Mouse (Mus musculus) embryo, embryonic 10.5 days (tissue): Measurements from ENCODE around the gene Foxn4.

ENCODE experiments used
- DNase-seq: peaks from one replicate; pipeline ENCODE4 v3.0.0-alpha.2; 2015; ENCODE audit warnings: low spot score

Foxn4 gene

DNA sequence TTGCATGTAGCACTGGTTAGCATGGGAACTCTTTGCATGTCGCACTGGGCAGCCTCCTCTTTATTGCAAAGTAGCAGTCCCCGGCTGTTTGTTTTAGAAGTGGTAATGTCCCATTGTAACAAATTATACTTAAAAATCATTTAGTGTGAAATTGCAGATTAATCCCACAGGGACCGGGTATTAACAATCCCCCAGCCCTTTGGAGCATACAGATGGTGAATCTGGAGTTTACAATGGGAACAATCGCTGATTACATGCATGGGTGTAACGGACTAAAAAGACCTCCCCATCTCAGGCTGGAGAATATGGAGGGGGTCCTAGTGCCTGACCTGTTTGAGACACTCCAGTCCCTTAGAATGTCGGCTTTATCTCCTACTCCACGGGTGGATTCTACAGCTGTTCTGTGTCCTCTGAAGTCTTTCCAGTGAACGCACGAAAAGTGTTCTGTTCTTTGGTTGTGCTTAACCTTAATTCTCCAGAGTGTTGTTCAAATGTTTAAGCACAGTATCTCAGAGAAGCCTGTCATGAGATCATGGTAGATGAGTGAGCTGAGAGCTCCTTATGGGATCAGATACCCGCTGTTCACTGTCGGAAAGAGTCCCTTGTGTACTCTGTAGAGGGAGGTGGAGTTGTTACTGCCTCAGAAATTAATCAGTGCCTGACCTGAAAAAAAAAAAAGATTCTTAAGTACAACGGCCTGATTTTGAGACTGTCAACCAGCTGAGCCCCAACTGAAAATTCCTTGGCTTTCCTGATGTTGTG, 6.0 kb upstream of the Foxn4 start:
- peak; percentile 63 for DNase-seq

GRCm38 (mm10) chr5:114275991-114276390, 2.4 kb upstream of the Foxn4 start:
- DNase-seq: peak; percentile 21

- DNase-seq: no peak
Observed at GRCm38 (mm10) chr5:114275339-114275738, 1.7 kb upstream of the Foxn4 start.

DNA sequence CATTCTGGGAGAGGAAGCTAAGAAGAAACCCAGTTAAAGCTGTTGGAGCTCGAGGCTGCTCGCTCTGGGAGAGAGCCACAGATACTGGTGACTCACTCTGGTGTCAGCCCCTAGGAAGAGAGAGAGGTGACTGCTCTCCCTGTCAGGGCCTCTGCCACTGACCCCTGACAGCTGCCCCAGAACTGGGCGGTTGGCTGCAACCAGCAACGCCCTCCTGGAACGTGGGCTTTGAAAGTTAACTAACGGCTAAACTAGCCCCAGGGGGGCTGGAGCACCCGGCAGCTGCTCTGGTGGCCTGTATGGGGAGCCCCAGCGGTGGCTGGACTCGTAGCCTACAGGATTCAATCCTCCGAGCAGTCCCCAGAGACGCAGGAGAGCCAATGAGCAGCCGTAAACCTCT, 3.6 kb downstream of the Foxn4 start:
- no peak for DNase-seq

DNA sequence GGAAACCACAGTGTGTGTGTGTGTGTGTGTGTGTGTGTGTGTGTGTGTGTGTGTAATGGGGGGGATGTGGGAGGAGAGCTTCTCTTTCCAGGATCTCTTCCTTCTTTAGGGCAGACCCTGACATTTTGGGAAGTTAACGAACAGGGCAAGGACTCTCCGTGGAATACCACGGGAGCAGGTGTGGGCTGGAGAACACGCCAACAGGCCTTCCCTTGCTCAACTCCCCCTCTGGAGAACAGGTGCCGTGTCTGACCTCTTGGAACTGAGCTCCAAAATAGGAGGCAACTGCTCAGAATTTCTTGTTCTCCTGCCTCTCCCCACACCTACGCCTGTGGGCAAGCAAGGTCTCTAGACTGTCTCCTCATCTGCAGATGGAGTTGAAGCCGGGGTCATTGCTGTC, 4.1 kb downstream of the Foxn4 start:
- DNase-seq: no peak

- no peak for DNase-seq
Observed at GRCm38 (mm10) chr5:114268646-114269045, 5.0 kb downstream of the Foxn4 start.

- no peak for DNase-seq
Observed at GRCm38 (mm10) chr5:114264791-114265190, 8.8 kb downstream of the Foxn4 start.

DNA sequence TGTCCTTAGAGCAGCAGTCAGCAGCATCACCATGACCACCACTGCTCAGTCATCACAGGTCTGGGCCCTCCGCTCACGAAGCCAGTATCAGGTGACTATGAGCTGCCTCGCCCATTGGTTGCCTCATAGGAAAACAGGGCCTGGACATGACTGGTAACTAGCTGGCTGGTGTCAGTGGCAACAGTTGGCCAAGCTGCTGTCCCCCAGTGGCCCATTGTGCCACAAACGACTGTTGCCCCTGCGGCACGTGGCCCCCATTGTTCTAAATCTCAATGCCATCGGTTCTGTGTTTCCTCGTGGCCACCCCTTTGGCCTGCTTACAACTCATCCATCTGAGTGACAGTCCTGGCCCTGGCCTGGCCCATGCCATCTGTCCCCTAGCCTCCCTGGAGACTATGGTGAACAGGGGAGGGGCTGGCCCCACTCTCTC, 9.6 kb downstream of the Foxn4 start:
- no peak for DNase-seq

- no peak for DNase-seq
Observed at GRCm38 (mm10) chr5:114261494-114261893, 12.1 kb downstream of the Foxn4 start.

DNA sequence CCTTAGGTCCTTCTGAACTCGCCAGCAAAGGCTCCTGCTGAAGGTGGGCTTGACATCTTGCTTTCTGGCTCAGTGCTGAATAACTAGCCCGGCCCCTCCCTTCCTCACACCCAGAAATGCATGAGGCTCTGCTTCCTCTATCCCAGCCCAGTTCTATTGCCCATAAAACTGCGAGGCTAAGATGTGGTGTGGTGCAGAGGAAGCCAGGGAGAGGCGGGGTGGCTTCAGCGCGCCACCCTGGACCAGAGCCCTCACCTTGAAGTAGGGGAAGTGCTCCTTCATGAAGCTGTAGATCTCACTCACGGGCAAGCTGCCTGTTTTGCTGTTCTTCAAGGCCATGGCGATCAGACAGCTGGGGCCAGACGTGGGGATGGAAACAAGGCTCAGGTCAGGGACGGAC, 14.1 kb downstream of the Foxn4 start:
- no peak for DNase-seq

- DNase-seq: peak; percentile 90
Observed at GRCm38 (mm10) chr5:114248174-114248589, 25.4 kb downstream of the Foxn4 start.

DNA sequence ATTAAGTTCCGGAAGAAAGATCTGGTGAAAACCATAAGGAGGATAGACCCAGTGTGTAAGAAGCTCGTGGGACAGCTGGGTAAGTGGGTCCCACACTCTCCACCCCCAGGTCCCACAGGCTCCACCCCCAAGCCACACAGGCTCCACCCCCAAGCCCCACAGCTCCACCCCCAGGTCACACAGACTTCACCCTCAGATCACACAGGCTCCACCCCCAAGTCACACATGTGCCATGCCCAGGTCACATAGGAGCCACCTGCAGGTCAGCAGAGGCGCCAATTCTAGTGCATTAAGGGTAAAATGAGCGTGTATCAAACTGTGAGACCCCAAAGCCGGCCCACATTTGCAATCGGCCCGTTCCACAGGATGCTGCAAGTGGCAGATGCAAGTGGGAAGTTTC, 27.1 kb downstream of the Foxn4 start:
- no peak for DNase-seq

- DNase-seq: no peak
Observed at GRCm38 (mm10) chr5:114239737-114240136, 33.9 kb downstream of the Foxn4 start.

DNA sequence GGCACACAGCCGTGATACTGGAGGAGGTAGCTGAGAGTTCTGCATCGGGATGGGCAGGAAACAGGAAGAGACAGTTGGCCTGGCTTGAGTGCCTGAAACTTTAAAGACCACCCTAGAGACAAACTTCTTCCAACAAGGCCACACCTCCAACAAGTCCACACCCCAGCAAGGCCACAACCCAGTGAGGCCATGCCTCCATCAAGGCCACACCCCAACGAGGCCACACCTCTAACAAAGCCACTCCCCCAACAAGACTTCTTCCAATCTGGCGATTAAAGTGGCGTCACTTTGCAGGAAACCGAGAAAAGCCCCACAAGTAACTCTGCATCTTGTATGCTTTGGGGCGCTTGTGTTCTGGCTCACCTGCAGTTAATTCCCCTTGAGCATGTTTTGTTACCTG, 34.7 kb downstream of the Foxn4 start:
- no peak for DNase-seq

DNA sequence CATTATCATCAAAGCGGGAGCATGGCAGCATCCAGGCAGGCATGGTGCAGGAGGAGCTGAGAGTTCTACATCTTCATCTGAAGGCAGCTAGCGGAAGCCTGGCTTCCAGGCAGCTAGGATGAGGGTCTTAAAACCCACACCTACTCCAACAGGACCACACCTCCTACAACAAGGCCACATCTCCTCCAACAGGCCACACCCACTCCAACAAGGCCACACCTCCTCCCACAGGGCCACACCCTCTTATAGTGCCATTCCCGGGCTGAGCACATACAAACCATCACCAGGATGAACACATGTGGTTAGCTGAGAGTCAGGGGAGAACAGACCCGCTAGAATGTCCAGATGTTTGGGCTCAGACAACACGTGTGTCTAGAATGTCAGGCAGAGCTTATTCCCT, 44.7 kb downstream of the Foxn4 start:
- no peak for DNase-seq

- no peak for DNase-seq
Observed at GRCm38 (mm10) chr5:114226051-114226450, 47.6 kb downstream of the Foxn4 start.

- no peak for DNase-seq
Observed at GRCm38 (mm10) chr5:114218771-114219170, 54.8 kb downstream of the Foxn4 start.

- no peak for DNase-seq
Observed at GRCm38 (mm10) chr5:114213183-114213582, 60.4 kb downstream of the Foxn4 start.

DNA sequence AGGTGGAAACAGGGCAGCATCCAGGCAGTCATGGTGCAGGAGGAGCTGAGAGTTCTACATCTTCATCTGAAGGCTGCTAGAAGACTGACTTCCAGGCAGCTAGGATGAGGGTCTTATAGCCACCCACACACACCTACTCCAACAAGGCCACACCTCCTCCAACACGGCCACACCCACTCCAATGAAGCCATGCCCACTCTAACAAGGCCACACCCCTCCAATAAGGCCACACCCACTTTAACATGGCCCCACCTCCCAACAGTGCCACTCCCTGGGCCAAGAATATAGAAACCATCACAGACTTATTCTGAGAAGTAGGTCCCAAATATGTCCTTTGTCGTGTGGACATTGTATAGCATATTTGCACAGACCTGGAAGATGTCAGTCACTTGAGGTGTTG, 67.4 kb downstream of the Foxn4 start:
- DNase-seq: no peak
